Mouse (Mus musculus) layer of hippocampus, adult 2 months (tissue): ENCODE data around the gene Entpd1. TPM values are rescaled to one million over a fixed set of nuclear protein-coding genes. Genes with fewer than 3 reads are reported as not detected.
A peak's percentile ranks its signal among the peaks of the same experiment; 100 is the strongest.

Experiments used
- DNase-seq, 2 experiments: peaks; one replicate each; pipeline ENCODE4 v3.0.0; 2022; ENCODE audit warnings: low spot score in 2 of 2
- H3K27ac ChIP-seq: fragments of 200-600 bp; 2 replicates; pipeline ENCODE4 v1.8.1; 2022
- H3K4me3 ChIP-seq: fragments of 200-600 bp; 2 replicates; pipeline ENCODE4 v1.8.1; 2022; ENCODE audit warnings: mild to moderate bottlenecking
- CTCF ChIP-seq: fragments of 200-600 bp; conservative IDR thresholded peaks from 2 replicates; pipeline ENCODE4 v1.8.1; 2022; ENCODE audit warnings: antibody characterized with exemption, mild to moderate bottlenecking, moderate library complexity
- total RNA-seq, 2 experiments: library from RNA; stranded (reverse); gene quantifications; 2 replicates each; pipeline ENCODE4 v1.2.3; 2021

Entpd1 gene
- total RNA-seq, 2 experiments from 2014 or later = 17.2 to 18.5 TPM

DNA sequence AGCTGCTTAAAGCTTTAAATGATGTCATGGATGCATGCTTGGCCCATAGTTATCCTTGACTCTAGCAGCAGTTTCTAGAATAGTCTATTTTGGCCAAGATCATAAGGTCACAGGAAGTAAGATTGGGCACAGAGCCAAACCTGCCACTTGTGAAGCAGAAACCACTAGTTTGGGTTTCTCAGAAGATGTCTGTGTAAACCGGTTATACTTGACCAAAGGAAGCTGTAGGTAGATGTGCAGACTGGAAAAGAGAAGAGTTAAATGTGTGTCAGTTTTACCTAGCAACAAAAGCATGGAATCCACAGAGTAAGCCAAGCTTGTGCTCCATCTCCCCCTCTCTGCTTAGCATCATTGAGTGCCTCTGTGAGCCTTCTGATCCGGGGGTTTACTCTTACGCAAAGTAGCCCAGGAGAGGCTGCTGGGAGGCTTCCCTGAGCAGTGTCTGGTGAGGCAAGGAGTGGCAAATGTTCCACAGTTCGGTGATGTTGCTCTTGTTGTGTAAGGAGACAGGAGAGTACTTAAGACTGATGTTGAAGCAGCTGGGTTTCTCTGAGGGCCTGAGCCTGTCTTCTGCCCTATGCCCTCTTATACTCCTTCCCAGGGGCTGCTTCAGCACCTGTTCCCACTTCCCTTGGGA is 75.2 kb downstream of the Entpd1 start:
- Histone ChIP-seq H3K4me3 (no peak overlapping the region), H3K27ac (no peak overlapping the region)
- no peak for DNase-seq
- TF ChIP-seq CTCF = no peak

DNA sequence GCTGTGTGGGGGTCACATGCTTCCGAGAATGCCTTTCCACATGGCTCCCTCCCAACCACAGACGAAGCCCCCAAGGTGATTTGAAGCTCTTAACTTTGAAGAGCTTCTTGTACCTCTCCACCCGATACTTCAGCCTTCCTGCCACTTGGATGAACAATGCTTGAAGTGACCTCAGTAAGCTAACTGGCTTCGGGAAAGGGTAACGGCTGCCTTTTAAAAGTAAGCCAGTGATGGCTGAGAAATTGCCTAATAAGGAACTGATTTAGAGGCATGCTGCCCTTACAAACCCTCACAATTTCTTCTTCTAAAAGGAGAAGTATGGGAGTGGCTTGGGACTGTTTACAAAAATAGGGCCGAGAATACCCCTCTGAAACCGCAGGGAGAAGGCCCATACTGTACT is 81.0 kb downstream of the Entpd1 start:
- Histone ChIP-seq H3K4me3 (no peak overlapping the region), H3K27ac (no peak overlapping the region)
- DNase-seq = no peak
- no peak for TF ChIP-seq CTCF

DNA sequence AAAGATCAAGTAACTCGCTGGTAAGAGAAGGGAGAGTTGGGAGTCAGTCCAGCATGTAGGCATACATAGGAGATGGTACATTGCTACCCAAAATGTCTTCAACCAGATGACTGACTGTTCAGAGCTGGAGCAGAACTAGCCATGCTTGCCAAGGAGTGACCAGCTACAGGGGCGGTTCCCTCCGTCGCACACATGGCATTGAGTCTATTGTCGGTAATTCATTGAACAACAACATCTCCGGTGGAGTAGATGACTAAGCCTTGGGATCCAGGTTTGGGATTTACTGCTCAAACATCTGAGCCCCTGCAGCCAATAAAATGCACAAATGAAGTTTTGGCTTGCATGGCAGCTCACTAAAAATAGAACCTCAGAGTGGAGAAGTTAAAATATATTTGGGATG is 84.0 kb downstream of the Entpd1 start:
- no peak overlapping the region for H3K27ac ChIP-seq
- DNase-seq = no peak
- no peak overlapping the region for H3K4me3 ChIP-seq
- no peak for TF ChIP-seq CTCF

GRCm38 (mm10) chr19:40698103-40698853 is 86.1 kb downstream of the Entpd1 start:
- no peak overlapping the region for H3K4me3 ChIP-seq
- no peak overlapping the region for H3K27ac ChIP-seq
- no peak for TF ChIP-seq CTCF
- DNase-seq = no peak

DNA sequence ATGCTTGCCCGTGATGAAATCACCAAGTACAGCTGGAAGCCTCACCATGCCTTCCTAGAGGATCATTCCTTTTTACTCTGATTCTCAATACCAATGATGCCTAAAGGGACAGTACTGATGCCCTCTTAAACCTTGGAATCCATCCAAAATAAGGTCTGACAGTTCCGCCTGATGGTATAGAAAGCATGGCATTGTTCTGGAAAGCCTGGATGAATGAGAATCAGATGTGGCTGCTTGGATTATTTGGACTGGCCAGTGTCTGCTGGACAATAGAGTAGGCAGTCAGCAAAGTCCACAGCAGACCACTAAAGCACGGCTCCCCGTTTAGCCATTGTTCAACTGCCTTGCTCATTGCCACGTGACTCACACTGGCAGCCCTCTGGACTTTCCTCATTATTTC is 87.7 kb downstream of the Entpd1 start:
- Histone ChIP-seq H3K27ac (no peak overlapping the region), H3K4me3 (no peak overlapping the region)
- no peak for TF ChIP-seq CTCF
- no peak for DNase-seq

GRCm38 (mm10) chr19:40702406-40702805 is 90.2 kb downstream of the Entpd1 start:
- no peak for TF ChIP-seq CTCF
- peak; percentile 72 to 79 for DNase-seq
- no peak overlapping the region for H3K4me3 ChIP-seq
- H3K27ac ChIP-seq = no peak overlapping the region

DNA sequence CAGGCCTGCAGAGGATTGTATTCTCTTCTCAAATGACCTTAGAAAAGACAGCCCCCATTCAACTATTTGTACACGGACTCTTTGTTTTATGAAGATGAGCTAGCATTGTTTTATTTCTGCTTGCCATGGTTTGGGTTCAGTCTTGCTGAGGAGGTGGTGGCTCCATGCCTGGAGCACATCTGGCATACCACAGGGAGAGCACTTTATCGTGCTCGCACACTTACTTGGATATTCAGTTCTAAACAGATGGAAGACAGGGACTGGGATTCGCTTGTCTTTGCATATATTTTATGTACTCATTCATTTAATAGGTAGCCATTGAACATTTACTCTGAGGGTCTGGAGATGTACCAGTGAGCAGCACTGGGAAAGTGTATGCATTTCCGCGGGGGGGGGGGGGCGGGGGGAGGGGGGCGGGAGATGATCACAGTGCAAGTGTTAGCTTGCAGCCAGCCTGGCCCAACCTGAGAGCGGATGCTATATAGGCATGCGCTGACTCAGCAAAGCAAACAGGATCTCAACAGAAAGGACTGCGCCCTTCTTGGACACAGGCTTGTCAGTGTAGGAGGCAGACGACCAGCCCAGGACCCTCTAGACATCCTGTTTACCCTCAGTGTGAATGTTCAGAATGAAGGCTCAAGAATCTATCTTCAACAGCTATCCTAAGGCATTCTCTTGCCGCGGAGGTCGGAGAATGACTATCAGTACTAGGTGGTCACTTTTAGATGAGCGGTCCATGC is 100.9 kb downstream of the Entpd1 start:
- no peak for TF ChIP-seq CTCF
- Histone ChIP-seq H3K27ac (no peak overlapping the region), H3K4me3 (no peak overlapping the region)
- DNase-seq = peak in 1 of 2 experiments; percentile 11

DNA sequence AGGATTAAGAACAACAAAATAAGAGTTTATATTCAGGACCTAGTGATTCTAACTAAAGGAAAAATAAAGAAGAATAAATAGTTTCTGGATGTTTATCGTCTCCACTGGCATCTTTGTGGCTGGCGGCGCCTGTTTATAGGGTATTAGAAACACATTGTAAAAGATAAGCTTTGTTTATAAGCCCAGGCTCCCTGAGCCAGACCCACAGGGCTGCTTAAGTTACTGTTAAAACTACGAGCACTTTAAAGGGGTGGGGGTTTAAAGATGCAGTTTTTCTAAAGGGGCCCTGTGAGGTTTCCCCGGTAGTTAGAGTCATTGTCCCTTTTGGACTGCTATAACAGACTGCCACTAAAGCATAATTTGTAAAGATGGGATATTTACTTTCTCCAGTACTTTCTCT is 102.5 kb downstream of the Entpd1 start:
- DNase-seq = no peak
- H3K27ac ChIP-seq = no peak overlapping the region
- no peak for TF ChIP-seq CTCF
- no peak overlapping the region for H3K4me3 ChIP-seq

- no peak for TF ChIP-seq CTCF
- Histone ChIP-seq H3K4me3 (no peak overlapping the region), H3K27ac (no peak overlapping the region)
- no peak for DNase-seq
These were observed 104.8 kb downstream of the Entpd1 start for GRCm38 (mm10) chr19:40716981-40717380.

DNA sequence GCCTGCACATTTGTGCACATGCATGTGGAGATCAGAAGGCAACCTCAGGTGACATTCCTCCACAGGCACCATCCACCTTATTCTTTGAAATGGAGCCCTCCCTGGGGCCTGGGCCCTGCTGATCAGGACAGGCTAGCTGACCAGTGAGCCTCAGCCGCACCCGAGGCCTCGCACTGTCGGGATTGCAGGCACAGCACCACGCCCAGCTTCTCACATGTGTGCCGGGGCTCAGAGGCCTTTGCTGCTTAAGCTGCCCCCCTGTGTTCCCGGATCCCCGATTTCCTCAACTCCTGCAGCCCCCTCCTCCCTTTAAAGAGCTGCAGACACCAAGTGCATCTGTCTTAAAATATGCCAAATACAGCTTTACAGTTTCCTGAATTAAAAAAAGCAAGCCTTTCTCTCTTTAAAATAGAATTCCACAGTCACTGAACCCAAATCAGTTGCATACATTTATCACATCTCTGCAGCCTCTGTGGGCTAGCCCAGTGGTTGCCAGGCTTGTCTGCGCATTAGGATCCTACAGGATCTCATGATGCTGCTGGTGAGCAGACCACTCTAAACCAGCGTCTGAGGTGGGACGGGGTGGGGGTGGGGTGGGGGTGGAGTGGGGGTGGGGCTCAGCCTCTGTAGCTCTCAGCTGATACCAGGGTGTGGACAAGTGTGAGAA is 107.4 kb downstream of the Entpd1 start:
- TF ChIP-seq CTCF = no peak
- H3K27ac ChIP-seq = no peak overlapping the region
- no peak for DNase-seq
- H3K4me3 ChIP-seq = no peak overlapping the region

DNA sequence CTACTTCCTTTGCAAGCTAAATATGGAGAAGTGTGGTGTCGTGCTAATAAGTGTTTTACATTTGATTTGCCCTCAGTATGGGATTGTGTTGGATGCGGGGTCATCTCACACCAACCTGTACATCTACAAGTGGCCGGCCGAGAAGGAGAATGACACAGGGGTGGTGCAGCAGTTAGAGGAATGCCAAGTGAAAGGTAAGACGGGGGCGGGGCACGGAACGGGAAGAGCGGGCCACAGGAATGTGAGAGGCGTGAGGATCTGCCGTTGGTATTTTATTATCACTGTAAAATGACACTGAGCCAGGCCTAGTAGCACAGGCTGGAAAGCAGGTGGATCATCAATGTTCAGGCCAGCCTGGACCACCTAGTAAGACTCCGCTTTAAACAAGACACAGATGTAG is 108.2 kb downstream of the Entpd1 start:
- TF ChIP-seq CTCF = no peak
- DNase-seq = no peak
- H3K4me3 ChIP-seq = no peak overlapping the region
- no peak overlapping the region for H3K27ac ChIP-seq

DNA sequence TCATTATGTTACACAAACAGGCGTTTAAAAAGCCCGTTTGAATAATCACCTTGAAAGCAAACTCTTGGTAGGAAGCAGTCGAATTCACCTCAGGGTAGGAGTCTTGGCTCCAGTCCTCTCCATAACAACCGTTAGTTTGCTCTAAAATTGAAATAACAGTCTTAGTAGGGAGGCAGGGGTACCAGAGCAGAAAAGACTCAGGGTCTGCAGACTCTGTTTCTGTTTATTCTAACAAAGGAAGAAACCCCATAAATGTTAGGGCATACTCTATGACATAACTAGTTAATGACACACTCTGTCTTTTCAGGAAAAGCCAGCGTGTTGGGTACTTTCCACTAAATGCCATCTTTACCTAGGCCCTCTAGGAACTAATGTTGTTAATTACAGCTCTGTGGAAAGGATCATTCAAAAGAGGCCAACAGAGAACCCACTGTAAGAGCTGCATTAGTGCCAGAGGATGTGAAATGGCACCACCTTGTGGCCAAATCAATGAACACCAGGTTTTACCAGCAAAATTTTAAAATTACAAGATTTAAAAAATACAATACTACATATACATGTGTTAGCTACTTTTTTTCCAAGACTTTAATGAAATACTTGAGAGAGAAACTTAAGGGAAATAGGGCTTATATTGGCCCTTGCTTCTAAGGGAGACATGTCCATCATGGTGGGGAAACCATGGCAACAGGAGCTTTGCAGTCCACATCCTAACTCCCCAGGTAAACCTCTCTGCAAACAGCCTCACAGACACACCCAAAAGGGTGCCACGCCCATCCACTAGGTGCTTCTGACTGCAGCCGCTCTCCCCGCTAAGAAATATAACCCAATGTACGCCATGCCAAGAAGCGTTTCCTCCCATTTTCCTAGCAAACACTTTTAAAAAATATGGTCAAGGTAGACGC is 110.2 kb downstream of the Entpd1 start:
- no peak overlapping the region for H3K27ac ChIP-seq
- peak; percentile 96 for TF ChIP-seq CTCF
- H3K4me3 ChIP-seq = no peak overlapping the region
- peak; percentile 58 to 72 for DNase-seq
